Mouse (Mus musculus) cerebellum, postnatal 14 days (tissue): ENCODE results near the gene Pros1.

ENCODE experiments used
- DNase-seq, 2 experiments: peaks; one replicate each; pipeline ENCODE4 v3.0.0; 2021; ENCODE audit warnings: mixed read lengths in 2 of 2

Gene Pros1

GRCm38 (mm10) chr16:62854191-62855068 lies at the start of gene Pros1:
Gene Pros1, plus strand, starts transcription at chr16:62854307.
- peak; percentile 23 to 35 for DNase-seq

GRCm38 (mm10) chr16:62804621-62805020 lies 49.5 kb upstream of the Pros1 start:
- no peak for DNase-seq

GRCm38 (mm10) chr16:62807249-62807979 lies 46.7 kb upstream of the Pros1 start:
- DNase-seq, result no peak

- no peak for DNase-seq
Observed at GRCm38 (mm10) chr16:62810855-62811254, 43.3 kb upstream of the Pros1 start.

GRCm38 (mm10) chr16:62813790-62814189 lies 40.3 kb upstream of the Pros1 start:
- DNase-seq, result no peak

DNA sequence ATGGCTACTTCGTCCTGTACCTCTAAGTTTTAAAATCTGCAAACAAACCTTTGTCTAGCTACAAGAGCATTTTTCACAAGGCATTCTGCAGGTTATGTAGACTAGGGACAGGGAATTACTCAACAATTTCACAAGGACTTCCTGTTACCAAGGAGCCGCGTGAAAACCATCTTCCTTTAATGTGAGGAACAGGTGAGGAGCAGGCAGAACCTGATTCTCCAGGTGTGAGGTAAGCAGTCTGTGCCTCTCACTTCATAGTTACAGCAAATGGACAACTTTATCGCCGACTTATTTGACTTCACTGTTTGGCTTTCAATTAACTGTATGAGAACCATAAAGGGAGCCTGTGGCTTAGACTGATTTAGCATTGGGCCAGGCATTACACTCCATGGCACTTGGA lies 39.6 kb upstream of the Pros1 start, which contains the start of gene Stx19:
Stx19 (plus strand) TSS at position 186 of the 400 bp plus-strand sequence.
- DNase-seq, result no peak

- DNase-seq, result no peak
Observed at GRCm38 (mm10) chr16:62822472-62822871, 31.6 kb upstream of the Pros1 start.

DNA sequence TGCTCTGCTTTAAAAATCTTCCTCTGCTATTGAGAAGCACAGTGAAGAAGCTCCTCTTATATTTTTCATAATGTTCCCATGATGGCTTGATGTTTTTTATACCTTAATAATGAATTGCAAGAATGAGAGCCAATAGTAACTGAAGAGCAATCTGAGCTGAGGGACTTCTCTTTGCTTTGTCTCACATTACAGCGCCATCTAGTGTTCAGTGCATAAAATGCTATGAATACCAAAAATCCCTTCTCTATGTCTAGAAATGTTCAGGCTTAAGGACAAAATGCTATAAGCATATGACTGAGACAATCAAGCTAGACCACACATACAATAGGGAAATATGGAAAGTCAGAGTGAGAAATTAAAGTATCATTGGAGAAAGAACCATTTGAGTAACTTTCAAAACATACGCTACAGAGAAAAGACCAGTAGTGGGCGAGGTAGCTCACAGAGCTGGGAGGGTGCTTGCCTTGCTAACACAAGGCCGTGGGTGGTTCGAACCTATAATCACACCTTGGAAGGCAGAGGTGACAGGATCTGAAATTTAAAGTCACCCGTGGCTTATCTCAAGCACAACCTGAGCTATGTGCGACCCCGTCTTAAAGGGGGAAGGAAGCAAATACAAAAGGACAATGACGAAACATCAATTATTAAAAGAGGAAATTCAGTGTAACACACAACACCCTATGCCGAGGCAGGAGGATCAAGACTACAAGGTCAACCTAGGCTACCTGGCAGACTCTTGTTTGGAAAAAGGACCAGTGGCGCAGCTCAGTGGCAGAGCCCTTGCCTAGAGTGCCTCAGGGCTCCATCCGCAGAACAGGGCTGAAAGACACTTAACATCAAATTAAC lies 27.7 kb upstream of the Pros1 start:
- peak; percentile 35 to 44 for DNase-seq

- DNase-seq, result no peak
Observed at GRCm38 (mm10) chr16:62832027-62832426, 22.1 kb upstream of the Pros1 start.

DNA sequence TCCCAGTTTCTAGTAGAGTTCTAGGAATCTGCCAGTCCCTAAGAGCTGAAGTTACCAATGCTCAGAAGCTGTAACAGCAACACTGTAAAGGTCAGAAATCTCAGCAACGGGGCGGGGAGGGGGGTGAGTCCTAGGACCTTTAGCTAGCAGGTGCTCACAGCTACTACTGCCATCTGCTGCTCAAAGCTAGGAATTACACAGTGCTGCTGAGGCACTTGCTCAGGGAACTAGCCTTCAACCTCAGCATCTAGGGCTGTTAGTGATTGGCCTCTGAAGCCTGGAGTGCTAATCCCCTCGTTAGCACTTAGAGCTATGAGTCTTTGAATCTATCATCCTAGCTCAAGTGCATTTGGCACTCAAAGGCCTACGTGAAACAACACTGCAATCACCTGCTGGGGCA lies 21.6 kb upstream of the Pros1 start:
- DNase-seq, result peak; percentile 49 to 61

GRCm38 (mm10) chr16:62834016-62834735 lies 19.9 kb upstream of the Pros1 start:
- DNase-seq, result no peak

GRCm38 (mm10) chr16:62845341-62845740 lies 8.8 kb upstream of the Pros1 start:
- no peak for DNase-seq

DNA sequence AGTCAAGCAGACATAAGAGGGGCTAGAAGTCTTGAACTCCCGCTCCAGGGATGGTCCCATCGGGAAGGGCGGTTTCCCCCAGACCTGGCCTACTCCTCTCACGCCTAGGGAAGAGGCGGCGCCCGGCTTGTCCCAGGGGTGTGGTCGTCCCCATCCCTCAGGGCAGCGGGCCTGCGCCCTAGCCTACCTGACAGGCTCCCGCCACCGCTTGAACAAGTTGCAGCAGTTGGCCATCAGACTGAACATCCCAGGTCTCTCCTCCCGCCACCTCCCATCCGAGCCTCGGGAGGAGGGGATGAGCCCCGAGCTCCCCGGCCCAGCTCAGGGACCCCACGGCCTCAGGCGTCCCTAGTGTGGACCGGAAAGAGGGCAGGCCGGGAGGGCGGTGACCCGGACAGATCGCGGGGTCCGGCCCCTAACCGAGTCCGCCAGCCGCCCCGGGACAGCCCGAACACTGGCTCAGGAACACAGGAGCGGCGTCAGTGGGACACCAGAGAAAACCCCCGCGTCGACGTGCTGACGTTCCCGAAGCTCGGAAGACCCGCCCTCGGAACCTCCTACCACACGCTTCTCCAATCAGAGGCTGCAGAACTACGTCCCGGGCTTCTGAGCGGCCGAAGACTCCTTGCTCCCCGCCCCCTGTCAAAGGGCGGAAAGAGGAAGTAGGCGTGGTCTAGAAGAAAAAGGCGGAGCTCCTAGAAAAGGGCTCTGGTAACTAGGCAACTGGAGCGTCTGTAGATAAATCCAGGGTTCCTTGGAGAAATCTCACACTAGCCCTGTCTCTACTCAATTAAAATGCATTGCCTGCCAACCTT lies 7.4 kb upstream of the Pros1 start, which contains the start of gene Arl13b:
Arl13b (minus strand) TSS at position 543 of the 815 bp plus-strand sequence.
- peak; percentile 92 for DNase-seq

DNA sequence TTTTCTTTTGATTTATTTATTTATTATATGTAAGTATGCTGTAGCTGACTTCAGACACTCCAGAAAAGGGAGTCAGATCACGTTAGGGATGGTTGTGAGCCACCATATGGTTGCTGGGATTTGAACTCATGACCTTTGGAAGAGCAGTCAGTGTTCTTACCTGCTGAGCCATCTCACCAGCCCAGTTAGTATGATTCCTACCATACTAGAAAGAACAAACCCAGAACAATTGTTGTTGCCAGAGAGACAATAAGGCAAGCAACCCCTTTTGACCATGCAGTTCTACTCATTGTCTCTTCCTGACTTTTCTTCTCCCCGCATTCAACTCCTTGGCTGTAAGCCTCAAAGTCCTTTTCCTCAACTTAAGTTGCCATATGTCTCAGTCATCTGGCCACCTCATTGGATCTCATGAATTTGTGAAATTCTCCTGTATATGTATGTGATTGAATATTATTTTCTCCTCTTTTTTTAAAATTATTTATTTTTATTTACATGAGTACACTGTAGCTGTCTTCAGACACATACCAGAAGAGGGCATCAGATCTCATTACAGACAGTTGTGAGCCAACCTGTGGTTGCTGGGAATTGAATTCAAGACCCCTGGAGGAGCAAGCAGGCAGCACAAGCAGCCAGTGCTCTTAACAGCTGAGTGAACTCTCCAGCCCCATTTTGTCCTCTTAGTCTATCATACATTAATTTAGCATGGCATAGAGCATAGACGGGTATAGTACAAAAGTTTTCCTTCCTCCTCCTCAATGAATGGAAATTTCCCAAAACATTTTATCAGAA lies 1.4 kb upstream of the Pros1 start:
- no peak for DNase-seq

DNA sequence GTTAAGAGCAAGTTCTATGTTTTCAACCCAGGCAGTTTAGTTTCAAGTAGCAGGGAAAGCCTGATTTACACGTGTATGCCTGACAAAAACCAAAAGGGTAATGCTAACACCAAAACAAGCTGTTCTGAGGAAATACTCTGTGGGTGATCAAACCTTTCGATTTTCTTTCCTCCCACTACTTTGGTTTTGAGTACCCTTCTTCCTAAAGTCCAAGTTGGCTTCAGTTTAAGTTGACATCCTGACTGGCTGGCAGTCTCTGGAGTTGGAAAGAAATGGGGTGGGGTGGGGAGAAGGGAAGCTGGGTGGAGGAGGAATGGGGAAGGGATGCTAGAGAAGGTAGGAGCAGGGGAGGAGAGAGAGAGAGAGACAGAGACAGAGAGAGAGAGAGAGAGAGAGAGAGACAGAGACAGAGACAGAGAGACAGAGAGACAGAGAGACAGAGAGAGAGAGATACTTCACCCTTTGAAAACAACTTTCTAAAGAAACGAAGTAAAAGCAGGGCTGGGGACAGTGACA lies 438 bp upstream of the Pros1 start:
- DNase-seq, result no peak

DNA sequence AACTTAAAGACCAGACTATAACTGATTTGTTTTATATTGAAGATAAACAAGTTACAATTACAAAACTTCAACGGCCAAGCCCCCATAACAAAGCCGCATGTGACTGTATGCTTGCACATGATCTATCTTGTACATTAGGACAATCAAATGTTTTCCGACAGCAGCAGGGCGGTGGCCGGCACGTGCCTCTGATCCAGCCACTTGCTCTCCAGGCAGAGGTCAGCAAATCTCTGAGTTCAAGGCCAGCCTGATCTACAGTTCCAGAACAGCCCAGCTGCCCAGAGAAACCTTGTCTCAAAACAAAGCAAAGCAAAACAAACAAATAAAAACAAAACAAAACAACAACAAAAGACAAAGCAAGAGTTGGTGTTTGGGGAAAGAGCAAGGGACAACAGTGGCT lies 1.3 kb downstream of the Pros1 start:
- no peak for DNase-seq

GRCm38 (mm10) chr16:62856273-62856672 lies 2.2 kb downstream of the Pros1 start:
- no peak for DNase-seq

DNA sequence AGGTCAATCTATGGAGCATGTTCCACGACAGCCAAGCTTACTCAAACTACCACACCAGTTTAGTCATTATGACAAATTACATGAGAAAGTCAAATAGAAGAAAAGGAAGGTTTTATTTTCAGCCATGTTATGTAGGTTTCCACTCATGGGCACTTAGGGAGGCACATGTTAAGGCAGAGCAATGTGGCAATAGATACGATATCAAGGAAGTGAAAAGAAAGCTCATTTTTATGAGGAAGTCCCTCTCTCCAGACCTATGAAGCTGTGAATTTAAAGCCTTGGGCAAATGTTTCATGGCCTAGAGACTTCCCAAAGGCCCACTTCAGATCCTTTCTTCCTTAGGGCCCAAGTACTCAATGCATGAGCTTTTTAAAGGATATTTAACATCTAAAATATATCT lies 3.4 kb downstream of the Pros1 start:
- DNase-seq, result no peak

DNA sequence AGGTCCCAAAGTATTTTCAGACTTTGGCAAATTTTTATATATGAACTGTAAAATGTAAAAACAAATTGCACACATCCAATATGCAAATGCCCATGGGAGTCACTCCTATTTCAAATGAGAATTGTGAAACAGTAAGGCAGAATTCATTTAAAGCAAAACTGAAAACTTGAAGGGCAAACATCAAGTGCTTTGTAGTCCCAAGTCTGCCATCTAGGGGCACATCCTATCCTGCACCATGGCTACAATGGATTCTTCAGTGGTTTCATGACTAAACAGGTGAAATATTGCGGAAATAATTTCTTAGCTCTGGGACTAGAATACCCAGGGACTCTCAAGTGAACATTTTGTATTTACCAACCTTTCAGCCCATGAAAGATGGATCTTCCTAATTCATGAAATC lies 3.9 kb downstream of the Pros1 start:
- no peak for DNase-seq

GRCm38 (mm10) chr16:62860140-62860539 lies 6.0 kb downstream of the Pros1 start:
- DNase-seq, result no peak
